26 mouse cellular contexts compared by ENCODE assay signal in genomic region chr1:131551956-131552355, GRCm38 (mm10). TPM values are rescaled to one million over a fixed set of nuclear protein-coding genes. Genes with fewer than 3 reads are reported as not detected.
"Had no signal": no experiment of that assay in that cellular context is flagged by ENCODE, and none has a peak within 500 bp of the region (broad histone marks: within the 10 kb centered on the region; RNA-seq: fewer than 3 reads in every experiment).

No protein-coding gene starts in this region.

- H3K4me2 ChIP-seq: kidney, embryonic 15.5 days; liver, embryonic 13.5 days; midbrain, embryonic 11.5 days; midbrain, embryonic 15.5 days had no signal

- DNase-seq: kidney, adult 8-10 months; kidney, postnatal 10 days; kidney, postnatal 36 days; layer of hippocampus, postnatal 36 days; liver, embryonic 13.5 days; lung, adult 2 months; lung, postnatal 14 days; lung, postnatal 4 days; thymus, adult 2 months; thymus, postnatal 14 days; thymus, postnatal 4 days had no signal

- H3K27ac ChIP-seq: kidney, embryonic 15.5 days; left cerebral cortex, adult 2 months; liver, embryonic 13.5 days; midbrain, embryonic 15.5 days; stomach, postnatal 0 days had no signal

- H3K4me3 ChIP-seq: kidney, embryonic 15.5 days; left cerebral cortex, adult 2 months; liver, embryonic 13.5 days; midbrain, embryonic 15.5 days had no signal

- H3K36me3 ChIP-seq: kidney, embryonic 15.5 days; liver, embryonic 13.5 days; midbrain, embryonic 15.5 days had no signal

- H3K27me3 ChIP-seq: kidney, embryonic 15.5 days; liver, embryonic 13.5 days; midbrain, embryonic 15.5 days had no signal

- H3K9ac ChIP-seq: kidney, embryonic 15.5 days; liver, embryonic 13.5 days; midbrain, embryonic 15.5 days had no signal

- H3K9me3 ChIP-seq: kidney, embryonic 15.5 days; liver, embryonic 13.5 days; midbrain, embryonic 15.5 days had no signal

- ATAC-seq: midbrain, embryonic 15.5 days had no signal

RNA-seq across cellular contexts. Expression of gene Avpr1b, which starts 47.1 kb away (rescaled TPM):
- total RNA-seq: left cerebral cortex, adult 2 months; left cerebral cortex, postnatal 36 days; liver, adult 2 months; megakaryocyte progenitor cell, adult 5-6 weeks had no signal
- polyA plus RNA-seq: kidney, embryonic 15.5 days; limb, embryonic 11.5 days; limb, embryonic 14.5 days; liver, adult 2 months; liver, embryonic 13.5 days; liver, embryonic 16.5 days; lung, adult 2 months; lung, embryonic 16.5 days; midbrain, embryonic 11.5 days; midbrain, embryonic 15.5 days; neural tube, embryonic 11.5 days; neural tube, embryonic 14.5 days; stomach, embryonic 14.5 days; thymus, adult 2 months had no signal
